Mouse (Mus musculus) thymus, adult 2 months (tissue): ENCODE results near the gene Gata3. TPM values are rescaled to one million over a fixed set of nuclear protein-coding genes. Genes with fewer than 3 reads are reported as not detected.

ENCODE experiments used
- DNase-seq: peaks from one replicate; pipeline ENCODE4 v3.0.0; 2021
- H3K27ac ChIP-seq: fragments of 200-500 bp; 2 replicates; pipeline ENCODE4 v1.5.1; 2012; ENCODE audit warnings: low read length, control low read depth; ENCODE audit not compliant: control insufficient read depth, insufficient read depth
- H3K27me3 ChIP-seq: fragments of 200-500 bp; 2 replicates; pipeline ENCODE4 v1.6.1; 2012; ENCODE audit warnings: mild to moderate bottlenecking, low read length, moderate library complexity, mixed read lengths; ENCODE audit not compliant: control insufficient read depth, insufficient read depth
- H3K36me3 ChIP-seq: fragments of 200-500 bp; 2 replicates; pipeline ENCODE4 v1.6.1; 2012; ENCODE audit warnings: mild to moderate bottlenecking, low read length, moderate library complexity; ENCODE audit not compliant: control insufficient read depth, insufficient read depth
- H3K4me1 ChIP-seq: fragments of 200-500 bp; replicated peaks from 2 replicates; pipeline ENCODE4 v1.6.1; 2012; ENCODE audit warnings: low read length; ENCODE audit not compliant: control insufficient read depth, insufficient read depth
- H3K4me3 ChIP-seq: fragments of 200-500 bp; 2 replicates; pipeline ENCODE4 v1.5.1; 2012; ENCODE audit warnings: mild to moderate bottlenecking, low read length, control low read depth, moderate library complexity; ENCODE audit not compliant: control insufficient read depth, insufficient read depth
- CTCF ChIP-seq: fragments of 200-500 bp; IDR thresholded peaks from 2 replicates; pipeline ENCODE4 v1.5.1; 2012; ENCODE audit warnings: mild to moderate bottlenecking, control low read depth, low read length, moderate library complexity, borderline replicate concordance; ENCODE audit not compliant: control insufficient read depth, poor library complexity, insufficient read depth; ENCODE audit errors: extremely low read depth
- POLR2A ChIP-seq: fragments of 200-500 bp; IDR thresholded peaks from 2 replicates; pipeline ENCODE4 v1.6.1; 2012; ENCODE audit warnings: mild to moderate bottlenecking, low read length, control low read depth, moderate library complexity; ENCODE audit not compliant: control insufficient read depth, poor library complexity, insufficient read depth; ENCODE audit errors: extremely low read depth
- WGBS: fragments of 180-500 bp; shearing (Covaris S2); methylation state at CpG from one replicate; pipeline ENCODE4 v1.1.7; 2018; 5-methylcytosine and 5-hydroxymethylcytosine counted together
- polyA plus RNA-seq: library from polyadenylated mRNA; depleted of rRNA; stranded (reverse); fragments of >200 nt; gene quantifications from 2 replicates; pipeline ENCODE4 v1.2.3, GENCODE M21; 2012

Gata3 gene
- polyA plus RNA-seq, 1 experiment = 87.2 TPM

- peaks cover 28% of the 10 kb centered on the region for H3K27me3 ChIP-seq
Observed at GRCm38 (mm10) chr2:9879092-9879491, 10.7 kb downstream of the Gata3 start.

GRCm38 (mm10) chr2:9878564-9879081, 11.2 kb downstream of the Gata3 start:
- TF ChIP-seq POLR2A (peak; percentile 74; the same call in 1 of the 2 replicates), CTCF (no peak)
- peak; percentile 84 for DNase-seq
- WGBS = under 1% methylated on average over 31 of the region's 33 CpGs
- peaks cover 14% of the 10 kb centered on the region for H3K36me3 ChIP-seq
- H3K4me1 ChIP-seq = peaks cover 44% of the 10 kb centered on the region
- H3K4me3 ChIP-seq = peak overlapping the region; percentile 99
- H3K27ac ChIP-seq = peak overlapping the region; percentile 75
- peaks cover 25% of the 10 kb centered on the region for H3K27me3 ChIP-seq

More at GRCm38 (mm10) chr2:9879092-9879491, 10.7 kb downstream of the Gata3 start:
- Histone ChIP-seq H3K4me3 (peak overlapping the region; percentile 99), H3K4me1 (peaks cover 44% of the 10 kb centered on the region), H3K27ac (peak overlapping the region; percentile 75), H3K36me3 (peaks cover 9% of the 10 kb centered on the region)
- no peak for DNase-seq
- WGBS = under 1% methylated on average over 22 of the region's 22 CpGs
- TF ChIP-seq CTCF = no peak
- no peak; the same call in 1 of the 2 replicates for TF ChIP-seq POLR2A

GRCm38 (mm10) chr2:9877966-9878563, 11.8 kb downstream of the Gata3 start:
- H3K27ac ChIP-seq = peak overlapping the region; percentile 74

GRCm38 (mm10) chr2:9877326-9877690, 12.5 kb downstream of the Gata3 start:
- Histone ChIP-seq H3K27me3 (peaks cover 14% of the 10 kb centered on the region), H3K36me3 (peaks cover 16% of the 10 kb centered on the region), H3K4me3 (peak overlapping the region; percentile 99), H3K27ac (peak overlapping the region; percentile 74), H3K4me1 (peaks cover 40% of the 10 kb centered on the region)
- TF ChIP-seq POLR2A (0 out of 2 replicates have a peak, but pooled peaks have one; percentile 36), CTCF (no peak)
- peak; percentile 49 for DNase-seq
- WGBS = under 1% methylated on average over 35 of the region's 35 CpGs

More at GRCm38 (mm10) chr2:9877966-9878563, 11.8 kb downstream of the Gata3 start:
- Histone ChIP-seq H3K27me3 (peaks cover 21% of the 10 kb centered on the region), H3K4me1 (peaks cover 42% of the 10 kb centered on the region), H3K36me3 (peaks cover 16% of the 10 kb centered on the region), H3K4me3 (peak overlapping the region; percentile 99)
- WGBS = 0% methylated on average over 19 of the region's 19 CpGs
- no peak for TF ChIP-seq CTCF
- DNase-seq = peak; percentile 54

- Histone ChIP-seq H3K27me3 (peaks cover 8% of the 10 kb centered on the region; the same call in 1 of the 2 replicates), H3K27ac (peak overlapping the region; percentile 74), H3K36me3 (peaks cover 16% of the 10 kb centered on the region), H3K4me3 (peak overlapping the region; percentile 99), H3K4me1 (peaks cover 38% of the 10 kb centered on the region)
- 2% methylated on average over 31 of the region's 31 CpGs for WGBS
- no peak for TF ChIP-seq POLR2A
- 0 out of 2 replicates have a peak, but pooled peaks have one; percentile 22 for TF ChIP-seq CTCF
- DNase-seq = peak; percentile 56
Observed at GRCm38 (mm10) chr2:9876621-9877325, 13.1 kb downstream of the Gata3 start.

- Histone ChIP-seq H3K27me3 (0 out of 2 replicates have a peak, but pooled peaks cover under 1% of the 10 kb centered on the region), H3K27ac (peak overlapping the region; percentile 74), H3K36me3 (peaks cover 16% of the 10 kb centered on the region), H3K4me1 (peaks cover 39% of the 10 kb centered on the region), H3K4me3 (peak overlapping the region; percentile 32)
- peak; percentile 63 for DNase-seq
- TF ChIP-seq POLR2A (no peak), CTCF (no peak)
- 36% methylated on average over 12 of the region's 12 CpGs for WGBS
Observed at GRCm38 (mm10) chr2:9875676-9876357, 14.0 kb downstream of the Gata3 start.
